Mouse (Mus musculus) stomach, embryonic 16.5 days (tissue): Measurements from ENCODE around the gene Dvl2. TPM values are rescaled to one million over a fixed set of nuclear protein-coding genes. Genes with fewer than 3 reads are reported as not detected.
A peak's percentile ranks its signal among the peaks of the same experiment; 100 is the strongest.

Experiments
- ATAC-seq: fragments of 200-750 bp; cut with Nextera tagmentation; 2 replicates; pipeline ENCODE4 v1.8.0; 2017; ENCODE audit warnings: moderate number of reproducible peaks, moderate TSS enrichment; ENCODE audit not compliant: insufficient read depth, low FRiP score
- H3K27ac ChIP-seq: fragments of 300-500 bp; sonication (generic); 2 replicates; pipeline ENCODE4 v1.5.1; 2014; ENCODE audit warnings: low read length
- H3K27me3 ChIP-seq: fragments of 300-500 bp; sonication (generic); 2 replicates; pipeline ENCODE4 v1.6.1; 2014; ENCODE audit warnings: low read length, control low read depth, mixed read lengths; ENCODE audit not compliant: control insufficient read depth, insufficient read depth
- H3K36me3 ChIP-seq: fragments of 300-500 bp; sonication (generic); 2 replicates; pipeline ENCODE4 v1.6.1; 2014; ENCODE audit warnings: low read length; ENCODE audit not compliant: control insufficient read depth, insufficient read depth
- H3K4me1 ChIP-seq: fragments of 300-500 bp; sonication (generic); 2 replicates; pipeline ENCODE4 v1.6.1; 2014; ENCODE audit warnings: low read length, control low read depth, mixed read lengths; ENCODE audit not compliant: control insufficient read depth, insufficient read depth
- H3K4me2 ChIP-seq: fragments of 300-500 bp; sonication (generic); 2 replicates; pipeline ENCODE4 v1.6.1; 2014; ENCODE audit warnings: low read depth, low read length, mixed read lengths
- H3K4me3 ChIP-seq: fragments of 300-500 bp; sonication (generic); replicated peaks from 2 replicates; pipeline ENCODE4 v1.5.1; 2014; ENCODE audit warnings: mild to moderate bottlenecking, low read length
- H3K9ac ChIP-seq: fragments of 300-500 bp; sonication (generic); 2 replicates; pipeline ENCODE4 v1.6.1; 2014; ENCODE audit warnings: low read length
- H3K9me3 ChIP-seq: fragments of 300-500 bp; sonication (generic); replicated peaks from 2 replicates; pipeline ENCODE4 v1.6.1; 2016; ENCODE audit warnings: low read length, control low read depth; ENCODE audit not compliant: control insufficient read depth
- WGBS: fragments of 180-500 bp; shearing (Covaris S2); extraction: QIAGEN DNeasy Blood & Tissue Kit; methylation state at CpG from one replicate; pipeline ENCODE4 v1.1.7; 2014; 5-methylcytosine and 5-hydroxymethylcytosine counted together
- polyA plus RNA-seq: library from polyadenylated mRNA; unstranded; fragments of >200 nt; fragmentation: Nextera tagmentation; extraction: Ambion mirVana; gene quantifications from 2 replicates; pipeline ENCODE4 v1.2.1, GENCODE M21; 2015

Dvl2 gene
- polyA plus RNA-seq, 1 experiment from 2014 or later: 22.3 TPM

DNA sequence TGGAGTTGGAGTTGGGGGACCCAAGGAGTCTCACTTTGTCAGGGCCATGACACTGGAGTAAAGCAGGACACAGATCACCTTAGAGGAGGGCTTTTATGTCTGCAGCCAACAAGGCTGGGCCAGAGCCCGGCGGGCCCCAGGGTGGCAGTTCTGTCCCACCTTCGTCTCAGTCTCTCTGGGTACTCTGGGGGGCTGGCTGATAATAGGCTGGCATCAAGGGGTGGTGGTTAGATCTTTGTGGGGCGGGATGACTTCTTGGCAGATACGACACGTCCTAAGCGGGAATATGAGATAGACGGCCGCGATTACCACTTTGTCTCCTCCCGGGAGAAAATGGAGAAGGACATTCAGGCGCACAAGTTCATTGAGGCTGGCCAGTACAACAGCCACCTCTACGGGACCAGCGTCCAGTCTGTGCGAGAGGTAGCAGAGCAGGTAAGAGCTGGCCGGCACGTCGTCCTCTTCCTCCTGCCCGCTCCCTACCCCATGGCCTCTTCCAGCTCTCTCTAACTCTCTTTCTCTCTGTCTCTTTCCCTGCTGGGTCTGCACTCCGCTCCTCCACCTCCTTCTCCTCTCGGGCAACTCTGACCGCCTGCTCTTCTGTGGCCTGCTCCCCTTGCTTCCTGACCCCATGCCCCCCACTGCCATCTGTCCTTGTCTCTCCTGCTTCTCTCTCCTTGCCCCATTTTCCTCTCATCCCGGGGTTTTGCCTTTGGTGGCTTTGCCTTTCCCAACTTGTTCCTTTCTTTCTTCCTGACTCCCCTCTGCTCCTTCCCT lies 42.1 kb downstream of the Dvl2 start:
- no peak overlapping the region for H3K4me2 ChIP-seq
- H3K4me1 ChIP-seq: no peaks in the 10 kb centered on the region
- H3K36me3 ChIP-seq: no peaks in the 10 kb centered on the region
- H3K27me3 ChIP-seq: no peaks in the 10 kb centered on the region
- no peak overlapping the region for H3K27ac ChIP-seq
- H3K4me3 ChIP-seq: no peak overlapping the region
- no peaks in the 10 kb centered on the region for H3K9me3 ChIP-seq
- ATAC-seq: no peak
- WGBS: 85% methylated on average over 23 of the region's 23 CpGs
- no peak overlapping the region for H3K9ac ChIP-seq

DNA sequence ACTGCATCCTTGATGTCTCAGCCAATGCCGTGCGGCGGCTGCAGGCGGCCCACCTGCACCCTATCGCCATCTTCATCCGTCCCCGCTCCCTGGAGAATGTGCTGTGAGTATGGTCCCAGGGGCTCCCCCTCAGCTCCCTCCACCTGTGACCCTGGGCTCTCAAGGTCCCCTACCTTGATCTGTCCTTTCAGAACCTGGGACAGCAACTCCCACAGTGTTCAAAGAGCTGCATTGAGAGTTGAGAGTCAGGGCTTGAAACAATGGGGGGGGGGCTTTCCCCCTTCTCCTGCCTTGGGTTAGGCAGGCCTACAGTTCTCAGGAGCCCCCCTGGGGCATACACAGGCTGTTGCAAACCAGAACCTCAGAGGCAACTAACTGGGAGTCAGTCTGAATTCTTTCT lies 43.3 kb downstream of the Dvl2 start:
- ATAC-seq: no peak
- 86% methylated on average over 7 of the region's 7 CpGs for WGBS

DNA sequence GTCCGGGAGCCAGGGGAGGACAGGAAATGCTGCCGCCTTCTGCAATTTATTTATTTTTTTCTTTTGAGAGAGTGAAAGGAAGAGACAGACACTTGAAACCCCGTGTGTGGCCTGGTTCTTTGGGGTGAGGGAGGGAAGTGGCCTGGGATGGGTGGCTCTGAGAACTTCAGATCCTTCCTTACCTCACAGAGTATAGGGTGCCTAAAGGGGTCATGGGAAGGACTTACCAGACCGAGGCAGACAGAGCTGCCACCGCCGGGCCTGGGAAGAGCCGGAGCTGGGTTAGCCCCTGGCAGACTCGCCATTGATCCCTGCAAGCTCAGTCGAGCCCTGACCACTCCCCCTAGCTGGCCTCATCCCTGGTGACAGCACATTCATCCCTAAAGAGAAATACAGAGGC lies 45.0 kb downstream of the Dvl2 start:
- Histone ChIP-seq H3K27me3 (no peaks in the 10 kb centered on the region), H3K9ac (no peak overlapping the region), H3K4me2 (no peak overlapping the region), H3K27ac (no peak overlapping the region), H3K9me3 (no peaks in the 10 kb centered on the region), H3K36me3 (no peaks in the 10 kb centered on the region), H3K4me1 (no peaks in the 10 kb centered on the region), H3K4me3 (no peak overlapping the region)
- no peak for ATAC-seq
- WGBS: 44% methylated on average over 9 of the region's 9 CpGs

More for the DNA sequence above, 43.3 kb downstream of the Dvl2 start:
- no peak overlapping the region for H3K4me2 ChIP-seq
- H3K27ac ChIP-seq: no peak overlapping the region
- no peaks in the 10 kb centered on the region for H3K9me3 ChIP-seq
- no peaks in the 10 kb centered on the region for H3K27me3 ChIP-seq
- H3K36me3 ChIP-seq: no peaks in the 10 kb centered on the region
- no peak overlapping the region for H3K9ac ChIP-seq
- no peaks in the 10 kb centered on the region for H3K4me1 ChIP-seq
- no peak overlapping the region for H3K4me3 ChIP-seq

DNA sequence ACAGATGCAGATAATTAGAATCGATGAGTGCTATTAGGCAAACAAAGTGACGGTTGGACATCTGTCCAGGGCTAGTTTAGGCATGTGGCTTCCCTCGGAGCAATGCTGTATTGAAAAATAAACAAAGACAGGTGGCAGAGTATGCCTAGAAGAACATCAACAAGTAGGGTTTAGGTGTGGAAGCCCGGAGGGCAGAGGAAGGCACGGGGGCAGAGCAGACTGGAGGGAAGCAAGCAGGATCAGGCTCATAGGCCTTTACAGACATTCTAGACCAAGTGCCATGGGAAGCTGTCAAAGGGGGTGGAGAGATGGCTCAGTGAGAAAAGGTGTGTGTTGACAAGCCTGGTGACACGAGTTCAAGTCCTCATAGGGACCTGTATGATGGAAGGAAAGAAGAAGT lies 49.0 kb downstream of the Dvl2 start:
- no peaks in the 10 kb centered on the region for H3K36me3 ChIP-seq
- no peak overlapping the region for H3K4me2 ChIP-seq
- H3K4me1 ChIP-seq: no peaks in the 10 kb centered on the region
- no peak for ATAC-seq
- WGBS: 56% methylated on average over 6 of the region's 6 CpGs
- H3K9me3 ChIP-seq: no peaks in the 10 kb centered on the region
- no peak overlapping the region for H3K9ac ChIP-seq
- H3K27me3 ChIP-seq: no peaks in the 10 kb centered on the region
- no peak overlapping the region for H3K4me3 ChIP-seq
- H3K27ac ChIP-seq: no peak overlapping the region

DNA sequence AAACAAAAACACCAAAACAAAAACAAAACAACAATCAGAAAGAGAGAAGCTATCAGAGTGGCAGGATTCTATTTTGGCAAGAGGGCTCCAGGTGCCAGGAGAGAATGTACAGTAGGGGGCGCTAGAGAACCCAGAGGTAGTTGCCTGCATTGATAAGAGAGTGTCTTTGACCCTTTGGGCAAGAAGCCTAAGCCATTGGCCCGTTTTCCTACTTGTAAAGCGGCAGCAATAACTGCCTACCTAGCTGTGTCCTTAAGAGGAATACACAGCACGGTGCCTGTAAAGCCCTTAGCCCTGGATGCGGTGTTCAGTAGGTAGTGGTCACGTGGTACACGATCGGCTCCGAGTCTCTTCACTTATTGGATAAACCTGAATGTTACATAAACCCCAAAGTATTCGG lies 49.4 kb downstream of the Dvl2 start:
- Histone ChIP-seq H3K36me3 (no peaks in the 10 kb centered on the region), H3K9me3 (no peaks in the 10 kb centered on the region), H3K9ac (no peak overlapping the region), H3K27me3 (no peaks in the 10 kb centered on the region), H3K4me3 (no peak overlapping the region), H3K27ac (no peak overlapping the region), H3K4me1 (no peaks in the 10 kb centered on the region), H3K4me2 (no peak overlapping the region)
- WGBS: 52% methylated on average over 10 of the region's 10 CpGs
- ATAC-seq: no peak

DNA sequence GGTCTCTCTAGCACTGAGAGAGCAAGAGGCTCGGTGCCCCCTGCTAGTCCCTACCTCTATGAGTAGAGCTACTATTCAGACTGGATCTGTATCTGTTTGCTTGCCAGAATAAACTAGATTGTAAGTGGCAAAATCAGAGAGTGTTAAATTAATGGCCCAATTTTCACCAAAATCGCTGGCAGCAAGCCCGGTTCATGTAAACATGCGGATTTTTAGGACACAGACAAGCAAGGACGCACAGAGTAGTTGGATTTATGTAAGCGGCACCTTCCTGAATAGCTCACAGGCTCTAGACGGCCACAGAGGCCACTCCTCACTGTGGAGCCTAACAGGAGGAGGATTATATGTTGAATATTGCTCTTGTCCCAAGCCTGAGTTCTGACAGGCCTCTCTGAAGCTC lies 52.8 kb downstream of the Dvl2 start:
- no peaks in the 10 kb centered on the region for H3K36me3 ChIP-seq
- no peaks in the 10 kb centered on the region for H3K27me3 ChIP-seq
- no peak overlapping the region for H3K27ac ChIP-seq
- no peak overlapping the region for H3K4me3 ChIP-seq
- H3K9me3 ChIP-seq: no peaks in the 10 kb centered on the region
- H3K4me2 ChIP-seq: no peak overlapping the region
- ATAC-seq: no peak
- no peaks in the 10 kb centered on the region for H3K4me1 ChIP-seq
- 42% methylated on average over 7 of the region's 7 CpGs for WGBS
- no peak overlapping the region for H3K9ac ChIP-seq

DNA sequence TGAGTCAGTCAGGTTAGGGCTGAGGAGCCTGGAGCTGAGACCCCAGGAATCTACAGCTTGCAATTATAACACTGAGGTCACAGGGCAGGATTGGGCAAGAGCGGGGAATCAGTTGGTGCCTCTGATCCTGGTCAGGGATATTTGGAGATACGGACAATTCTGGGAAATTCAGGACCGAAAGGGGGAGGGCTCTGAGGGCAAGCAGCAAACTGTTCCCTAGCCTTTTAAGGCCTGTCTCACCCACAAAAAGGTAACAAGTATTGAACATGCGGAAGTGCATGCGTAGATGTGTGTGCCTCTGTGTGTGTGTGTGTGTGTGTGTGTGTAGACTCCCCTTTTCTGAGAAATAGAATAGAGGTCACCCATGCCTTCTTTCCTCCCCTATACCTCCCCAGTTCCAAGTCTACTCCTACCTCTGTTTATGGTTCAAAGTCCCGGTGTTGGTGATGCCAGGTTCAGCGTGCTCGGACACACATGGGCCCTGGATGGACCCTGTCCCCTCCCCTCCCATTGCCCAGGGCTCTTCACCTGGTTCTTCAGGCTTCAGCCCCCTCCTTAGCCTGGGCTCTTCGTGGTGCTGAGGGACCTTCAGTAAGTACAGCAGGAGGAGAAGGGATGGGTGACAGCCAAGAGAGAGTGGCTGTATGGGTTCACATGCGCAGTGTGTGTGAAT lies 53.6 kb downstream of the Dvl2 start, which contains the start of gene Asgr1:
TSS of gene Asgr1 (plus strand) at position 188 of the 673 bp plus-strand sequence.
- H3K27me3 ChIP-seq: no peaks in the 10 kb centered on the region
- H3K27ac ChIP-seq: no peak within 1 kb of the TSS
- H3K9ac ChIP-seq: no peak within 1 kb of the TSS
- no peak within 1 kb of the TSS for H3K4me3 ChIP-seq
- 80% methylated on average over 10 of the region's 10 CpGs for WGBS
- no peak within 1 kb of the TSS for H3K4me2 ChIP-seq
- no peaks in the 10 kb centered on the region for H3K4me1 ChIP-seq
- H3K36me3 ChIP-seq: no peaks in the 10 kb centered on the region
- no peaks in the 10 kb centered on the region for H3K9me3 ChIP-seq
- ATAC-seq: 0 out of 2 replicates have a peak, but pooled peaks have one; percentile 14

DNA sequence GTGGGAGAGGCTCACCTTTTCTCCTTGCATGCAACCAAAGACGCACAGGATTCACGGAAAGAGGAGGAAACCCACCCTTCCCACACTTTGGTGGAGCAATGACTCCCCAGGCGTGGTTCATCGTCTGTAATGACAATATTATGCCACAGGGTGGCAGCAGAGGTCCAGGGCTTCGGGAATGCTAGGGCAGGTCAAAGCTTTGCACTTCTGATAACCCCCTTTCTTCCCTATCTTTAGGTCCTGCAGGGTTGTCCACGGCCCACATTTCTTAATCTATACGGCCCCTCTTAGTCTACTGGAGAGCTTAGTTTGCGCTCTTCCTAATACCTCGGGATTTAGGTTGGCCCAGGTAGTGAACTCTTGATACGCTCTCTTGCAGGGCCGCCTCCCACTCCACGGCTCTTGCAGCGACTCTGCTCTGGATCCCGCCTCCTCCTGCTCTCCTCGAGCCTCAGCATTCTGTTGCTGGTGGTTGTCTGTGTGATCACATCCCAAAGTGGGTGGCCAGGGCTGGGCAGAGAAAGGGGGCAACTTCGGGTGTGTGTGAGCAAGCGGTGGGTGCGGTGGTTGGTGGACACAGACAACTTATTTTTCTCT lies 55.3 kb downstream of the Dvl2 start:
- Histone ChIP-seq H3K9me3 (no peaks in the 10 kb centered on the region), H3K27ac (no peak overlapping the region), H3K27me3 (no peaks in the 10 kb centered on the region), H3K9ac (no peak overlapping the region), H3K4me1 (no peaks in the 10 kb centered on the region), H3K36me3 (no peaks in the 10 kb centered on the region), H3K4me3 (no peak overlapping the region), H3K4me2 (no peak overlapping the region)
- WGBS: 22% methylated on average over 18 of the region's 18 CpGs
- peak; percentile 37; the same call in 1 of the 2 replicates for ATAC-seq

DNA sequence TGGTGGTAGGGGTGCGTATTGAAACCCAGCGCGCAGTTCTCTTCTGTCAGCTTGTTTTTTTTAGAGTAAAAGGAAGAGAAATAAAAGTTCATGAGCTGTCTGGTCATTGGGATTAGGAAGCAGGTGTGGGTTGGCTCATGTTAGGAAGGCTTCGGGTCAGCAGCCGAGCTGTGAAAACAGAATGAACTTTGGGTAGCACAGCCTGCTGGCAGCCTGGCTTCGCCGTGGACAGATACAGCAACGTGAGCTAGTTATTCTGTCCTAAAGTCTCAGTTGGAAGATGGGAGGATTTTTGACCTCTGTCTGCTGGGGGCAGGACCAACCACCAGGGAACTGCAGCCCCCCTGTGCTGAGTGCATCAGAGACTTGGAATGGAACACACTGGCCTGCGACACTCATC lies 57.4 kb downstream of the Dvl2 start:
- Histone ChIP-seq H3K36me3 (no peaks in the 10 kb centered on the region), H3K27me3 (no peaks in the 10 kb centered on the region), H3K4me2 (no peak overlapping the region), H3K27ac (no peak overlapping the region), H3K9me3 (no peaks in the 10 kb centered on the region), H3K4me3 (no peak overlapping the region), H3K9ac (no peak overlapping the region), H3K4me1 (no peaks in the 10 kb centered on the region)
- ATAC-seq: no peak
- 85% methylated on average over 9 of the region's 9 CpGs for WGBS
